Mouse (Mus musculus) embryonic facial prominence, embryonic 14.5 days (tissue): Measurements from ENCODE around the gene Atp4b. TPM values are rescaled to one million over a fixed set of nuclear protein-coding genes. Genes with fewer than 3 reads are reported as not detected.

Source experiments
- ATAC-seq: fragments of 200-750 bp; cut with Nextera tagmentation; 2 replicates; pipeline ENCODE4 v1.8.0; 2017; ENCODE audit warnings: low read depth, moderate number of reproducible peaks, moderate TSS enrichment
- DNase-seq: peaks from one replicate; pipeline ENCODE4 v3.0.0-alpha.2; 2015; ENCODE audit warnings: low spot score
- H3K27ac ChIP-seq: fragments of 300-500 bp; sonication (generic); replicated peaks from 2 replicates; pipeline ENCODE4 v1.5.1; 2014; ENCODE audit warnings: low read depth, mild to moderate bottlenecking, low read length, moderate library complexity
- H3K27me3 ChIP-seq: fragments of 300-500 bp; sonication (generic); replicated peaks from 2 replicates; pipeline ENCODE4 v1.6.1; 2014; ENCODE audit warnings: low read length; ENCODE audit not compliant: control insufficient read depth, insufficient read depth
- H3K36me3 ChIP-seq: fragments of 300-500 bp; sonication (generic); 2 replicates; pipeline ENCODE4 v1.6.1; 2014; ENCODE audit warnings: low read length, mixed read lengths; ENCODE audit not compliant: control insufficient read depth, insufficient read depth
- H3K4me1 ChIP-seq: fragments of 300-500 bp; sonication (generic); 2 replicates; pipeline ENCODE4 v1.6.1; 2014; ENCODE audit warnings: antibody characterized with exemption, low read length; ENCODE audit not compliant: control insufficient read depth, insufficient read depth
- H3K4me2 ChIP-seq: fragments of 300-500 bp; sonication (generic); 2 replicates; pipeline ENCODE4 v1.6.1; 2014; ENCODE audit warnings: low read depth, mild to moderate bottlenecking, low read length, moderate library complexity, mixed read lengths
- H3K4me3 ChIP-seq: fragments of 300-500 bp; sonication (generic); 2 replicates; pipeline ENCODE4 v1.5.1; 2014; ENCODE audit warnings: low read depth, mild to moderate bottlenecking, low read length
- H3K9ac ChIP-seq: fragments of 300-500 bp; sonication (generic); 2 replicates; pipeline ENCODE4 v1.6.1; 2014; ENCODE audit warnings: low read depth, mild to moderate bottlenecking, low read length, moderate library complexity, mixed read lengths
- H3K9me3 ChIP-seq: fragments of 300-500 bp; sonication (generic); 2 replicates; pipeline ENCODE4 v1.6.1; 2016; ENCODE audit warnings: low read length; ENCODE audit not compliant: control insufficient read depth
- WGBS: fragments of 180-500 bp; shearing (Covaris S2); extraction: QIAGEN DNeasy Blood & Tissue Kit; methylation state at CpG from one replicate; pipeline ENCODE4 v1.1.7; 2014; 5-methylcytosine and 5-hydroxymethylcytosine counted together
- polyA plus RNA-seq: library from polyadenylated mRNA; unstranded; fragments of >200 nt; fragmentation: Nextera tagmentation; extraction: Ambion mirVana; gene quantifications from 2 replicates; pipeline ENCODE4 v1.2.1, GENCODE M21; 2014

Gene Atp4b
- polyA plus RNA-seq, 1 experiment from 2014 or later: not detected

DNA sequence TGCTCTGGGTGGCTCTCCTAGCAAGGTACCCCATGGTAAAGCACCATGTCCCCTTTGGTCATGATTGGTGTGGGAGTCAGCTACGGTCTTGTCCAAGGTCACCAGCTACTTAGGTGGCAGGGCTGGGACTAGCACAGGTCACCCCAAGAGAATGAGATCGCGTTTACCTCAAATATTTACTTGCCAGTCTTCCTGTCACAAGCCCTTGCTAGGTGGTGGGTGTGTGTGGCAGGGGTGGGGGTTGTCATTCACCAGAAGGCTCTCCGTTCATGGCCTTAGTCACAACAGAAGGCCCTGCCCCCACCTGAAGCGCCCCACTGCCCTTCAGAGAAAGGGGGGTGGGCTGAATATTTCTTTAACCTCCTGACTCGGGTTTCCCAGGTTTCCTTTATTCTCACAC, 6.9 kb upstream of the Atp4b start:
- no peaks in the 10 kb centered on the region for H3K4me1 ChIP-seq
- H3K9ac ChIP-seq: no peak overlapping the region
- DNase-seq (no peak), ATAC-seq (no peak)
- no peaks in the 10 kb centered on the region for H3K36me3 ChIP-seq
- H3K27me3 ChIP-seq: no peaks in the 10 kb centered on the region
- 66% methylated on average over 5 of the region's 6 CpGs for WGBS
- H3K4me2 ChIP-seq: no peak overlapping the region
- H3K4me3 ChIP-seq: no peak overlapping the region
- H3K9me3 ChIP-seq: no peaks in the 10 kb centered on the region
- H3K27ac ChIP-seq: no peak overlapping the region

DNA sequence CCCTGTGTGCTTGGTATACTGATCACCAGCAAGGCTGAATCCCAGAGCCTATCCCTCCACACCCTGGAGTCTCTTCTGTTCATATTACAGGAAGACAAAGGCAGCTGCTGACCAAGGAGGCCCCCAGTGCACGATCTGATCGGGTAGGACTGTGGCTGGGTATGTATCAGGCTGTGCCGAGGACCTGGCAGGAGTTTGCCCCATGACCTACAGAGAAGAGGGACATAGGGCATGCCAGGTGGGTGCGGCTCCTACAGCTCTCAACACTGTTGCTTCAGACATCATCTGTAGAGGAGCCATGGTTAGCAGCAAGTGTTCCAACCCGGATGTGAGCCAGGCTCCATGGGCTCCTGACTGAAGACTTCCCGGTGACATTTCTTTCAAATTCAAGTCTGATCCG, 2.8 kb downstream of the Atp4b start:
- H3K27ac ChIP-seq: no peak overlapping the region
- H3K4me3 ChIP-seq: no peak overlapping the region
- H3K4me2 ChIP-seq: no peak overlapping the region
- ATAC-seq (no peak), DNase-seq (no peak)
- H3K4me1 ChIP-seq: no peaks in the 10 kb centered on the region
- H3K9ac ChIP-seq: no peak overlapping the region
- H3K27me3 ChIP-seq: no peaks in the 10 kb centered on the region
- 82% methylated on average over 7 of the region's 7 CpGs for WGBS
- no peaks in the 10 kb centered on the region for H3K36me3 ChIP-seq
- H3K9me3 ChIP-seq: no peaks in the 10 kb centered on the region

DNA sequence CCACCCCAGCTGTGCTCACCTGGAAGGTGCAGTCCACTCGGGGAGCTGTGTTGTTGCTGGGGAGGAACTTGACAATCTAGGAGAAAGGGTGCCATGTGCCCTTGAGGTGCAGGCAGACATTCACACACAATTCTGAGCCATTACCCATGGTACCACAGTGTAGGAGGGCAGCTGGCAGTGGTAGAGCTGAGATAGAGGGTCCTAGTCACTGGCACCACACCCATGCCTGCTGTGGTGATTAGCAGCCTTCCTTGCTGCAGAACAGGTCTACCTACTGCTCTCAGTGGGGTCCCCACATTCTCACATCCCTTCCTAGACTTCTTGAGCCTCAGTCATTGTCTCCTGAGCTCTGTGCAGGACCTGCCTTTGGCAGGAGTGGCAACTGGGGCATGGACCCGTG, 7.9 kb downstream of the Atp4b start:
- Histone ChIP-seq H3K4me3 (no peak overlapping the region), H3K27ac (no peak overlapping the region), H3K4me1 (no peaks in the 10 kb centered on the region), H3K36me3 (no peaks in the 10 kb centered on the region), H3K27me3 (no peaks in the 10 kb centered on the region), H3K9ac (no peak overlapping the region), H3K9me3 (no peaks in the 10 kb centered on the region), H3K4me2 (no peak overlapping the region)
- ATAC-seq (no peak), DNase-seq (no peak)
- WGBS: 77% methylated on average over 1 of the region's 2 CpGs

DNA sequence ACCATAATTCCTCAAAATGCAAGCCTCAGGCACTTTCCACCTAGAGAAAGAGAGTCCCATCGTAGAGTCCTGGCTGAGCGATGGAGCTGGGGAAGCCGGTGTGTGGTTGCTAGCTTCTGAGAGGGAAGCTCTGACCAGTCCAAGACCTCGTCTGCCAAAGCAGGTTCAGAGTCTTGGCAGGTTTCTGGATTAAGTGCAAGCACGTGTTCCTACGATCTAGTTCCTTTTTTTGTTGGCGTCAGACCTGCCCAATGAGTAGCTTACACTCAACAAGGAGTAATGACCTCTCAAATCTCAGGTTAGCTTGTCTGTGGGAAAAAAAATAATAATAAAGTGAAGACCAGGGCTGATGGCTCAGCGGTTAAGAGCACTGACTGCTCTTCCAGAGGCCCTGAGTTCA, 8.9 kb downstream of the Atp4b start:
- Histone ChIP-seq H3K27me3 (no peaks in the 10 kb centered on the region), H3K4me2 (no peak overlapping the region), H3K27ac (no peak overlapping the region), H3K9me3 (no peaks in the 10 kb centered on the region), H3K9ac (no peak overlapping the region), H3K4me1 (no peaks in the 10 kb centered on the region), H3K4me3 (no peak overlapping the region), H3K36me3 (no peaks in the 10 kb centered on the region)
- 78% methylated on average over 8 of the region's 8 CpGs for WGBS
- DNase-seq (no peak), ATAC-seq (no peak)

DNA sequence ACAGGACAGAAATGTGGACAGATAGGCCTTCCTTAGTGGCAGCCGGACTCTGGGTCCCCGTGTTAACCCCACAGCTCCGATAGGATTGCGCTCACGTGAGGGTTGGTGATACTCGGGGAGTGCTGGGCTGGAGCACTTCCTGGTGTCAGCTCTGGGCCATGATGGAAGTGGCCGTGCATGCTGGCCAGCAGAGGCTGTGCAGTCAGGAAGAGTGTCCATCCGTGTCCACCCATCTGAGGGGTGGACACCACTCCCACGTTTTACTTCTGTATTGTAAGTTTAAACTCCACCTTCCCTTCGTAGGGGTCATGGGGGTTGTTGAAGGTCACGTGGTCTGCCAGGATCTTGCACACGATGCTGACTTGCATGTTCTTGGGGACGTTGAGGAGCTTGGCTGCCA, 10.3 kb downstream of the Atp4b start:
- H3K4me1 ChIP-seq: no peaks in the 10 kb centered on the region
- no peak for DNase-seq
- no peak for ATAC-seq
- H3K36me3 ChIP-seq: no peaks in the 10 kb centered on the region
- WGBS: 70% methylated on average over 13 of the region's 13 CpGs
- no peaks in the 10 kb centered on the region for H3K9me3 ChIP-seq
- H3K27ac ChIP-seq: no peak overlapping the region
- H3K9ac ChIP-seq: no peak overlapping the region
- H3K27me3 ChIP-seq: no peaks in the 10 kb centered on the region
- no peak overlapping the region for H3K4me3 ChIP-seq
- no peak overlapping the region for H3K4me2 ChIP-seq

DNA sequence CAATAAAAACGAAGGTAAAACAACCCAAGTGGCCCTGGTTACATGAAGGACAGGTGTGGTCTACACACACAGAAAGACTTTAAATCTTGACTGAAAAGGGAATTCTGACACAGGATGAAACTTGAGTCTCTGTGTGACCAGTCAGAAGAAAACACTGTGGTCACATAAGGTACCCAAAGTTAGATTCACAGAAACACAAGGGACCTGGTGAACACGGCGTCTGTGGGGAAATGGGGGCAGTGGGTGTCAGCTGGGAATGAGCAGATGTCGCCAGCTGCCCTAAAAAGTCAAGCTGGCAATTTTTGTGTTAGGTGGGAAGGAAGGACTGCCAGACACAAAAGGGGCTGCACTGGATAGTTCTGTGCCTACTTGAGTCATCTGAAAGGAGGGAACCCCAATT, 13.6 kb downstream of the Atp4b start:
- H3K36me3 ChIP-seq: peaks cover 18% of the 10 kb centered on the region
- 85% methylated on average over 4 of the region's 4 CpGs for WGBS
- H3K4me1 ChIP-seq: no peaks in the 10 kb centered on the region
- ATAC-seq (no peak), DNase-seq (no peak)
- no peak overlapping the region for H3K4me2 ChIP-seq
- H3K4me3 ChIP-seq: no peak overlapping the region
- H3K9me3 ChIP-seq: no peaks in the 10 kb centered on the region
- no peak overlapping the region for H3K9ac ChIP-seq
- H3K27ac ChIP-seq: no peak overlapping the region
- H3K27me3 ChIP-seq: no peaks in the 10 kb centered on the region

DNA sequence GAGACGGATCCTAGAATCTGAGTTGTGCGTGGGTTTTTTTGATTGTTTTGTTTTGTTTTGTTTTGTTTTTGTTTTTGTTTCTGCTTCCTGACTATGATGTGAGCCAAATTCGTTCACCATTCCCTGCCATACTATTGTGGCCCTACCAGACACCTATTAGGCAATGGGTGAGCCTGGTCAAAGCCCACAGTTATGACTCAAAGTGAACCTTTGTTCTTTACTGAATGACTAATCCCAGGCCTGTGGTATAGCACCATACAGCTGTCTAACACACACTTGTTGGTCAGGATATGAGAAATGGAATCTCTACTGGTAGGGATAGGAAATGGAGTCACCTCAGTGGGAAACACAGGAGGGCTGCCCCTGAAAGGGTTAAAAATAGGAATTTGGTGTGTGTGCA, 14.1 kb downstream of the Atp4b start:
- DNase-seq (no peak), ATAC-seq (no peak)
- no peak overlapping the region for H3K9ac ChIP-seq
- 92% methylated on average over 3 of the region's 3 CpGs for WGBS
- H3K4me3 ChIP-seq: no peak overlapping the region
- no peak overlapping the region for H3K27ac ChIP-seq
- no peaks in the 10 kb centered on the region for H3K9me3 ChIP-seq
- no peaks in the 10 kb centered on the region for H3K4me1 ChIP-seq
- H3K27me3 ChIP-seq: no peaks in the 10 kb centered on the region
- no peak overlapping the region for H3K4me2 ChIP-seq
- H3K36me3 ChIP-seq: peaks cover 21% of the 10 kb centered on the region

DNA sequence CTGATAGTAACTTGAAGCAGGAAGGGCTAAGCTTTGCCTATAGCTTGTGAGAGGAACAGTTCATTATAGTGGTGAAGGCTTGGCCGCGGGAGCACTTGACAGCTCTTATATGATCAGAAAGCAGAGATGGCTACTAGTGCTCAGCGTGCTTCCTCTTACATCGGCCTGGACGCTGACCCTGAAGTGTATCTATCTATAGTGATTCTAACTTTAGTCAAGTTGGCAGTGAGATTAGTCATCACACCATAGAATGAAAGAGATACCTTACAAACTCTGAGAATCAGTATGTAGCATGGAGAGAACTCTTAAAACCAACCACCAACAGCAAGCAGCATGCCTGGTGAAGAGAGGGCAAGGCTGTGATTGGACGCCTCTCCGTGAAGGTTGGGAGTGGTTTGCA, 15.0 kb downstream of the Atp4b start:
- H3K27me3 ChIP-seq: no peaks in the 10 kb centered on the region
- H3K4me3 ChIP-seq: no peak overlapping the region
- no peak overlapping the region for H3K4me2 ChIP-seq
- no peaks in the 10 kb centered on the region for H3K4me1 ChIP-seq
- H3K9me3 ChIP-seq: no peaks in the 10 kb centered on the region
- no peak overlapping the region for H3K9ac ChIP-seq
- ATAC-seq (no peak), DNase-seq (no peak)
- H3K27ac ChIP-seq: no peak overlapping the region
- H3K36me3 ChIP-seq: peaks cover 28% of the 10 kb centered on the region
- WGBS: 86% methylated on average over 7 of the region's 7 CpGs

DNA sequence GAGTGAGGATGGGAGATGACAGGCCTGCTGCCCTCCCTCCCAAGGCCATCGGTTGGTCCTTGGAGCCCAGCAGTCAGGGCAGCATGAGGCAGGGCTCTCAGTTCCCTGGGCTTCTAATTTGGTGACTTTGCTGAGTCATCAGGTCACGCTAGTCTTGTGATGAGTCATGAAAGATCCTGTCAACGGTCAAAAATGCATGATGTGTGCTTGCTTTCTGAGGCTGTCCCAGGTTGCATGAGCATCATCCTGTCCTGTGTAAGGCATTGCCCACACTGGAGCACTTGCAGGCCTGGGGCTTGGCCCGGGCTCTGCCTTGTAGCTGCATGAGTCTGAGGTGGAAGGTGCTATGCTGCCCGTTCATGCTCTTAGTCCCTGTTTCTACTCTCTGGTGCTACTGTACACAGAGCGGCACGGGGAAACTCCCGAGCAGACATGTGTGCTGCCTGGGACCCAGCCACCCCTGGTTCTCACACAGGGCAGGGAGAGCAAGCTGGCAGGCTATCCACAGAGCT, 23.4 kb downstream of the Atp4b start:
- no peaks in the 10 kb centered on the region for H3K9me3 ChIP-seq
- peaks cover 91% of the 10 kb centered on the region for H3K36me3 ChIP-seq
- H3K4me3 ChIP-seq: no peak overlapping the region
- no peak overlapping the region for H3K27ac ChIP-seq
- H3K27me3 ChIP-seq: no peaks in the 10 kb centered on the region
- WGBS: 87% methylated on average over 8 of the region's 8 CpGs
- 0 out of 2 replicates have a peak, but pooled peaks have one; percentile 23 for ATAC-seq
- no peak overlapping the region for H3K4me2 ChIP-seq
- H3K4me1 ChIP-seq: no peaks in the 10 kb centered on the region
- H3K9ac ChIP-seq: no peak overlapping the region
- DNase-seq: no peak
